Mouse (Mus musculus) layer of hippocampus, postnatal 25 days (tissue): ENCODE data around the gene Klrb1c. TPM values are rescaled to one million over a fixed set of nuclear protein-coding genes. Genes with fewer than 3 reads are reported as not detected.
"Not testable (repeated sequence)": the region's sequence is repeated elsewhere in the genome, so short reads cannot be mapped to it uniquely, and the experiment has no call there.

Experiments used
- DNase-seq, 2 experiments: peaks; one replicate each; pipeline ENCODE4 v3.0.0; 2022; ENCODE audit warnings: mixed read lengths in 2 of 2, low spot score in 1 of 2; ENCODE audit errors: extremely low spot score in 1 of 2
- total RNA-seq, 2 experiments: library from RNA; stranded (reverse); gene quantifications; 2 replicates each; pipeline ENCODE4 v1.2.3; 2021

Klrb1c gene
- total RNA-seq, 2 experiments from 2014 or later = not detected

GRCm38 (mm10) chr6:128759221-128759950 is 29.6 kb downstream of the Klrb1c start:
- no peak for DNase-seq

DNA sequence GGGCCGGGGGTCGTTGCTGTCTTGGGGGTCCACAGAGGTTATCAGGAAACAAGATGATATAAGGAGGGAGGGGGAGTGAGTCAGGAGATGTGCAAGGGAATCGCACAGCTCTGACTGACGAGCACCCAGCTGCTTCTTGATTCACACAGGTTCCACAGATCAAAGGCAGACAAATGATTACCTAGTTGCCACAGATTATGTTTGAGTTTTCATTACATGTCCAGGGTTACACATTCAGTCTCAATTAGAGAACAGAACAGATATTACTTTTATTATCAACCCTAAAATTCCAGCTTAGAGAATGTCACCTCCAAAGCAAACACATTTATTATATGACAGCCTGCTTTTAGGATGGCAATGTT is 33.6 kb downstream of the Klrb1c start:
- not testable (repeated sequence) for DNase-seq

DNA sequence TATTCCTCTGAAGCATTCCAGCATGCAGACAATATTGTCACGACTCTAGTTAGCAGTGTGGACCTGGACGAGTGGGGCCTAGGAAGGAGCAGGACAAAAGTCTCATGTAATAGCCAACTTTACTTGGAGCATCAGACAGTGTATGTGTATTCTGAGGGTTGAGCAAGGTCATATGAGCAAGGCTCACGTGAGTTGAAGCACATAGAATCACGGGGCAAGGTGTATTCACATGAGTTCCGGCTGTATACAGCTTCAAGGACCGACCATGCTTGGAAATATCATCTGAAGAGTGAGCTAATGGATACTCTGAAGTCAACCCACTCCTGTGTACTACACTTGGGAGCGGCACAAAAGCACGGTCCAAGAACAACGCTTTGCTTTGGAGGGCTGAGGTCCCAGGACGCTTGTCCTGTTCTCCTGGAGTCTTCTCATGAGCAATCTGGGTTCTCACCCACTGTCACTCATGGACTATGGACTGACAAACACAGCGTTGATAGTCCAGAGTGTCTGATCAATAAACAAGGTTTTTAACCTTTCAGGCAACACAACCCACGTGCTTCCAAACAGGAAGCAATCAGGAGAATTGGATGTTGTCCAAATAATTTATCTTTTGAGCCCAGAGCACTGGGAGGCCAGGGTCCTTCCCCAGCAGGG is 34.1 kb downstream of the Klrb1c start:
- DNase-seq = not testable (repeated sequence)

DNA sequence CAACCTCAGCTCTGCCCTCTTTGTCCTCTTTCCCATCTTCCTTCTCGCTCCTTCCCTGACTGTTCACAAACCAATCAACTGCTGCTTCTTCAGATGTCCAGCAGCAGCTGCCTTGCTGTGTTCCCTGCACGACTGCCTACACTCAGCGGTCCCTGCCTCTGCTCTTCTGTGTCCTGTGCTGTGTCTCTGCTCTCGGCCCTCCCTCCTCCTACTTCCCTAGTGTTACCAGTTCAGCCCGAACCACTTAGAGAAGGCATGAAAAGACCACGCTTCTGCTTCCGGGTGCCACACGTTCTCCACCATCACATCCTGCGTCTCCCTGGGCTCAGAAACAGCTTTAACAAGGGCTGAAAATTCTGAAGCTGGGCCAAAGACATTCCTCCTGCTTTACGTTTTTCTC is 34.8 kb downstream of the Klrb1c start:
- DNase-seq = peak in 1 of 2 experiments; percentile 10

DNA sequence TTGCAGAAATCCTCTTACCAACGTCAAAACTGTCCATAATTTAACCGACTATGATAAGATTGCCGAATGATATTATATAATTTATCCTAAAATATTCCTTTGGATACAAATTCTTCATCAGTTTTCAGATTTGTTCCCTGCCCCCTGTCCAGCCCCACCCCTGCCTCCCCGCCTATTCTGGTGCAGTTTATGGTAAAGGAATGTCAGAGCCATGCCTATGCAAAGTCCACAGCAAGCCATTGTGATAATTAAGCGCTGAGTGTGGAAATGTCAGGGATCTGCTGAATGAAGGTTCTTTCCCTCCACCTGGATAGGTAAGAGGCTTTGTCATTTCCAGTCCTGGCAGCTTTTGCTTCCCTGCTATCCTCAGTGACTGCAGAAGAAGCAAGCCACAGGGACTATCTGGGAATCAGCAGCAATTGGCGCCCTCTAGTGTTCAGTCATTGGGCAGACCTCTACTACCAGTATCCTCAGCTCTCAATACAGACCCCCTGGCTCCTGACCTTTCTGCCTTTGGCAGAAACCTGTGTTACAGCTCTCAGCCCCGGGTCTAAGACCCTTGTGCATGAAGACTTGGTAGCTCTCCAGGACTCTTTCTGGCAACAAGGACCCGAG is 35.3 kb downstream of the Klrb1c start:
- DNase-seq = peak; percentile 65 to 80

DNA sequence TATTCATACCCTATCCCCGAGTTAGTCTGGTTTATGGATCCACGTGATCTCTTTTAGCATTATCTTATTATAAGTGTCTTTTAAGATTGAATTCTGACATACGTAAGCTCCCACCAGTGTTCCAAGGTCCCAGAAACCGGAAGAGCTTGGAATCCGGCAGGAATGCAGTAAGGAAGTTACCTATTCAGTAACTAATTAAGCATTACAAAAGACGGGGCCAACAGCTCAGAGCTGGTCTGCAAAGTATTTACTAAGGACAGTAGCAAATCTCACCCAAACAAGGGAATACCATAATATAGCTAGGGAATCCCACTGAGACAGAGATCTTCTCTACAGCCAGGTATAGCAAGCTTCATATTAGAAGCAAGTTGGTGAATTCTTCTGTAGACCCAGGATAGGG is 42.0 kb downstream of the Klrb1c start:
- not testable (repeated sequence) for DNase-seq

GRCm38 (mm10) chr6:128737445-128737844 is 51.6 kb downstream of the Klrb1c start:
- DNase-seq = no peak

DNA sequence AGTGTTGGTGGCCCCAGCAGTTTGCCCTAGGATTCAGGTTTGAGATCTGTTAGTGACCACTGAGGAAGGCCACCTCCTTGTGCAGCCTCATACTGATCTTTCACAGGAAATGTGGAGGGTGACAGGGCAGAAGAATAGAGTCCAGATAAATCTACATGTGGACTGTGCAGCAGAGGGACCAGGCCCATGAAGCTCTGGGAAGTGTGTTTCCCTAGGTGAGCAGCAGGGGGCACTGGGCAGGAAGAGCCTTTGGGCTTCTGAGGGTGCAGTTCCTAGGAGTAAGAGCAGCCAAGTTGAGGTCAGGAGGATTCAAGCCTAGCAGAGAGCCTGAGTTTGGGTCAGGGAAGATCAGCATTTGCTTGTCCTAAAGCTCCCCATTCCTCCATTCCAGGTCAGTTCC is 52.9 kb downstream of the Klrb1c start:
- DNase-seq = peak in 1 of 2 experiments; percentile 13

DNA sequence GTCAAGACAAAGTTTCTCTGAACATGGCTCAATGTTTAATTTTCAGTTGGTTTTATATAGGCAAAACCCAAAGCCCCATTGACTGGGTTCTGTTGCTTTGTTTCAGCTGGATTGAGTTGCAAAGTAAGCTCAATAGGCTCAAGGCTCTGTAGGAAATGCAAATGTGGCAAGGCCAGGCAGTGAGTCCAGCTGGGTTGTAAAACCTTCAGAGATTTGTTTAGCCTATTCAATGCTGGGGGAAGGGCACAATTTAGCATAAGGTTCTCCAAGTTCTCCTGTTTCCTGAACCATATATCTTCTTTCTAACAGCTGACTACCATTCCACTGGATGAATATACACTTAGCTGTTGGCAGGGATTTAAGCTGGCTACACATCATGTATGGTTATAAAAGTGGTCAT is 54.1 kb downstream of the Klrb1c start:
- no peak for DNase-seq

GRCm38 (mm10) chr6:128733908-128734679 is 54.9 kb downstream of the Klrb1c start:
- DNase-seq = no peak

DNA sequence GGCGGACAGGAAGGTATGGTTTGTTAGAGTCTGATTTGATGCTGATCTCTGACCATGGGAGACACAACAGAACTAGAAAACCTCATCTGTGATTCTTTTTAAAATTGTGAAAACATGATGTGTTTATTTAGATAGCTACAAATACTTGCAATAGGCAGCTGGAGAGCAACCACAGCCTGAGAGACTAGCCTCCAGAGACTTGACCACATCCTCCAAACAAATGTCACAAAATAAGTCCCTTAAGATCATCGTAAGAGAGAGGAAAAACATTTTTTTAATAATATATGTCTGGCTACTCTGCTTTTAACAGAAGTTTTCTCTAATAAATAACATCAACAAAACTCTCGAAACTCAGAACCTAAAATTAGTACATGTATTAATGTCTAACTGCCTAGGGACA is 57.0 kb downstream of the Klrb1c start:
- DNase-seq = no peak

Other genes starting within 250 kb of the Klrb1c start
- gene A2ml1, start 207.6 kb downstream of the Klrb1c start, total RNA-seq = 10 to 100 TPM; 11.1 to 14.6 TPM
- not detected for gene Klrb1a, start 165.7 kb downstream of the Klrb1c start, total RNA-seq
- not detected for gene Clec2h, start 126.8 kb downstream of the Klrb1c start, total RNA-seq
- gene Klrb1, start 66.2 kb downstream of the Klrb1c start, total RNA-seq = 1 to 10 TPM; 1.2 to 1.4 TPM
- not detected for gene Gm44511, start 37.1 kb upstream of the Klrb1c start, total RNA-seq
- gene Klrb1b, start 37.1 kb upstream of the Klrb1c start, total RNA-seq = not detected
- not detected for gene Clec2i, start 98.4 kb upstream of the Klrb1c start, total RNA-seq
- gene BC035044, start 101.9 kb upstream of the Klrb1c start, total RNA-seq = 1 to 10 TPM; 1.5 to 2.3 TPM
- under 1 TPM in 1 of 2 experiments, not detected in 1; 0.39 TPM for gene Clec2g, start 145.2 kb upstream of the Klrb1c start, total RNA-seq